Mouse (Mus musculus) mature B cell (primary cell): ENCODE data around the gene Ankrd12.
"Not testable (repeated sequence)": the region's sequence is repeated elsewhere in the genome, so short reads cannot be mapped to it uniquely, and the experiment has no call there.

Experiments used
- in situ Hi-C: fragments of 300-500 bp; cut with MboI; formaldehyde crosslinking; loops from 2 replicates; pipeline ENCODE4 v1.14.3; 2019

The Ankrd12 gene

DNA sequence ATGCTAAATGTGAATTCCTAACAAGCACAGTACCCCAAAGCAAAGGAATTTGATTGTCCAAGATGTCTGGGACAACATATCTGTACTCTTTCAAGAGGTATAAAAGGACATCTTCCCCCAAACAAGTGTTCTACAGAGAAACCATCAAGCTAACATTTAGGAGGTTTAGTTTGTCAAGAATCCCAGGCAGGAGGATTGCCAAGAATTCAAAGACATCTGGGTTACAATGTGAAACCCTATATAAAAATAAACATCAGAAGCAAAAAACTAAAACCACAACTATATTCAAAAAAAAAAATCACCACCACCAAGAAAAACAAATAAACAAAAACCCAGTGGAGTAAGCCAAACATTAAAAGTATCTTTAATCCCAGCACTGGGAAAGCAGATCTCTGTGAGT, 13.4 kb upstream of the Ankrd12 start:
- in situ Hi-C loops, result no loop called here

DNA sequence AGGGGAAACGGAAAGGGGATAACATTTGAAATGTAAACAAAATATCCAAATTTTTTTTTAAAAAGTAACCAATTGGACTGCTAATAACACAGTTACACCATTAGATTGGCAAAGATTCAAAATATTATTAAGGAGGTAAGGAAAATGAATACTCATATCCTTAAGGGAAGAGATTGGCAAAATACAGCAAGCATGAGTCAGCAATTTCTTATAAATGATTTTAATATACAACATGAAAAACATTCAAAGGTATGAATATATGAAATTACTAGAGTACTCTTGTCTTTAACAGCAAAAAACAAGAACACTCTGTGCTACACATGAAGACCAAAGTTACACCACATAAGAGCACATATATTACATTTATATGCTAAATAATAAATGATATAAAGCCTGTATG, 8.1 kb upstream of the Ankrd12 start:
- in situ Hi-C loops, result no loop called here

DNA sequence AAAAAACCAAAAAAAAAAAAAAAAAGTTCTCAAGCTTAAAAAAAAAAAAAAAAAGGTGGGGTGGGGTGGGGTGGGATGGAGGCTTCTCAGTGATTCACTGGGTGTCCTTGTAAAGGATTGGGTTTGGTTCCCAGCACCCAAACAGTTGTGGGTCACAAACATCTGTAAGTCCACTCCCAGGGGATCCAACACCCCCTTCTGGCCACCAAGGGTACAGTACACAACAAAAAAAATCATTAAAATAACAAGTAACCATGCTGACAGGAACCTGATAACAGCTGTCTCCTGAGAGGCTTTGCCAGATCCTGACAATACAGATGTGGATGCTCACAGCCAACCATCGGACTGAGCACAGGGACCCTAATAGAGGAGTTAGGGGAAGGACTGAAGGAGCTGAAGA, 7.6 kb upstream of the Ankrd12 start:
- in situ Hi-C loops, result no loop called here

DNA sequence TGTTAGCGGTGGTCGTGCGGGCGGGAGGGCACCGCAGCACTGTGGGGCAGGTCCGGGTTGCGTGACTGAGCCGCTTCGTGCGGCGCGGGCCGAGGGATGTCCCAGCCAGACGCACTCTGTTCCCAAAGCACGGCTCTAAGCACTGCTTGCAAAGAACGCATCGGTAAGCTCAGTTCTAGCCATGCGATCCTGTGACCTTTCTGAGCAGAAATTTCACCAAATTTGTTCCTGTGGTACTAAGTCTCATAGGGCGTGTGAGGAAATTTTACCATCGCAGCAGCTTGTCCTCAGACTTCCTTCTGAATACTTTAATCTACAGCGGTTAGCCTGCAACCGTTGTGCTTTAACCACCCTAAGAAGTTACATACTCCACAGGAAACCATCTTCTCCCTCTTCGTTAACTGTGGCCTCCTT, 555 bp upstream of the Ankrd12 start:
- in situ Hi-C loops, result no loop called here

DNA sequence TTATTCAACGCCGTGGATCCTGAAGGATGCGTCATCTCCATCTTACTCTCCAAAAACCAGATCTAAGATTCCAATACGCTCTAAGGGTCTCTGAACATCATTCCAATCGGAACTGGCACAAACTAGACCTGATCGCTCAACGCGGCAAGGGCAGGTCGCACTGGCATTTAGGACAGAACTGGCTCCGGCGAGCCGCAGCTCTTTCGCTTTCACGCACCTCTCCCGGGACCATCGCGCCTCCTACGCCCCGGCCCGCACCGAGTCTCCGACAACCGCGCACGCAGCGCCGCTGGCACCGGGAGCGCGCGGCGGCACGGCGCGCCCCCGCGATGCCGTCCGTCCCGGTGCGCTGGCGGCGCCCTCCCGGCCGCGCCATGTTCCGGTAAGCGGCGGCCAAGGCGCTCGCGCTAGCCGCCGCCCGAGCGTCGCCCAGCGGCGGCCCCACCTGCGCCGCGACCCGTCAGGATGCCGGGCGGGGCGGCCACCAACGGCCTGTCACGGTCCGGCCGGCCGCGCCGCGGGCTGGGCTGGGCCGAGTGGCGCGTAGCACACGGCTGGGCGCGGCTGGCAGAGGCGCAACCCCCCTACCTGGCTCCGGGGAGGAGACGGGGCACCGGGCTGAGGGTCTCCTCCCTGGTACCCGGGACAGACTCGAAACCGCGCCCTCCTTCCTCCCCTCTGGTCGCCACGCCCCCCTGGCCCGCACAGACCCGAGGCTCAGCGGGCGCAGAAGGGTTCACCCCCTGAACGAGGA, 538 bp downstream of the Ankrd12 start:
- in situ Hi-C loops, result no loop called here

DNA sequence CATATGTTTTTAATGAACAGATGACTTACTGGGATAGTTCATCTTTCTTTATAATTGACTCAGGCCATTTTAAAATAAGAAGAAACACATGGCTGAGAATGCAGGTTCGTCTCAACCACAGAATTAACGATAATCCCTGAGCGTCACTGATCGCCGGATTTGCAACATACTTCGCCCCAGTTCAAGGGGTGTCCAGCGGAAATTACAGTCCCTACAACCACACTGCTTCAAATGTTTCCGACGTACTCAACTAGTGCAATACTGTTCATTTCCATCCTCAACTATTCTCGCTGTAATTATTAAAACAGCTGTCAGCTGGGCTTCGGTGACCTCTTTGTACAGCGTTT, 1.1 kb downstream of the Ankrd12 start:
- in situ Hi-C loops, result no loop called here

DNA sequence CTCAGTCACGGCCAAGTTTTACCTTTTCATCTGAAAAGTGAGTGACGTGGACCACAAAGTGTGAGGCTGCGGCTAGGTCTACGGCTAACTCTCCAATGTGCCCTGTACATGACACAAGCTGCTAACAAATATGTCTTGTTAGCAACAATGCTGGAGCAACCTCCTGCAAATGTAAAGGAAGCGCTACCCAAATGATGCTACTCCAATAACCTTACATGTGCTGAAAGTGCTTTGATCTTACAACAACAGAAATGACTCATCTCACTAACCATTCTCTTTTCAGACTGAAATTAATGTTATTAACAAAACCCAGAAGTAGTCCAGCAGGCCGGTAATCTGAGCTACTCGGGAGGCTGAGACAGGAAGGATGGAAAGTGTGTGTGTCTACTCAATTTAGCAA, 2.9 kb downstream of the Ankrd12 start:
- in situ Hi-C loops, result no loop called here

DNA sequence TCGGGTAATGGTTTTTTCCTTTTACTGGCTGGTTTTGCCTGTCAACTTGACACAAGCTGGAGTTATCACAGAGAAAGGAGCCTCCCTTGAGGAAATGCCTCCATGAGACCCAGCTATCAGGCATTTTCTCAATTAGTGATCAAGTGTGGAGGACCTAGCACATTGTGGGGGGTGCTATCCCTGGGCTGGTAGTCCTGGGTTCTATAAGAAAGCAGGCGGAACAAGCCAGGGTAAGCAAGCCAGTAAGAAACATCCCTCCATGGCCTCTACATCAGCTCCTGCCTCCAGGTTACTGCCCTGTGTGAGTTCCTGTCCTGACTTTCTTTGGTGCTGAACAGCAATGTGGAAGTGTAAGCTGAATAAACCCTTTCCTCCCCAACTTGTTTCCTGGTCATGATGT, 7.9 kb downstream of the Ankrd12 start:
- in situ Hi-C loops, result not testable (repeated sequence)

DNA sequence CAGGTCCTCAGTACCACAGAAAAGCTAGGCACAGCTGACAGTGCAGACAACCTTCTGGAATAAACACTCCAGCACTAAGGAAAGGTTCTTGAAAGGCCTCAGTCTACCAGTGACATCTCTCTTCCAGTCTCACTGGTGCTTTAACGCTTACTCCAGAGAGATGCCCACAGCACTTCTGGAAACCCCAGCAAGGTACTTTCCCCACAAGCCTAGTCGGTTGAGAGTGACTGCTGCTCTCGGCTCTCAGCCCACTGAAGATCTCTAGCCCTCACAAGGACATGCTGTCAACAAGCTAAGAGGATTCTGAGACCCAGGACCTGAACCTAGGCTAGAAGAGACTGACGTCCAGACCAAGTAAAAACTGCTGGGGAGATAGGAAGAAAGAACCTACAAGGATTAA, 11.8 kb downstream of the Ankrd12 start:
- in situ Hi-C loops, result no loop called here

DNA sequence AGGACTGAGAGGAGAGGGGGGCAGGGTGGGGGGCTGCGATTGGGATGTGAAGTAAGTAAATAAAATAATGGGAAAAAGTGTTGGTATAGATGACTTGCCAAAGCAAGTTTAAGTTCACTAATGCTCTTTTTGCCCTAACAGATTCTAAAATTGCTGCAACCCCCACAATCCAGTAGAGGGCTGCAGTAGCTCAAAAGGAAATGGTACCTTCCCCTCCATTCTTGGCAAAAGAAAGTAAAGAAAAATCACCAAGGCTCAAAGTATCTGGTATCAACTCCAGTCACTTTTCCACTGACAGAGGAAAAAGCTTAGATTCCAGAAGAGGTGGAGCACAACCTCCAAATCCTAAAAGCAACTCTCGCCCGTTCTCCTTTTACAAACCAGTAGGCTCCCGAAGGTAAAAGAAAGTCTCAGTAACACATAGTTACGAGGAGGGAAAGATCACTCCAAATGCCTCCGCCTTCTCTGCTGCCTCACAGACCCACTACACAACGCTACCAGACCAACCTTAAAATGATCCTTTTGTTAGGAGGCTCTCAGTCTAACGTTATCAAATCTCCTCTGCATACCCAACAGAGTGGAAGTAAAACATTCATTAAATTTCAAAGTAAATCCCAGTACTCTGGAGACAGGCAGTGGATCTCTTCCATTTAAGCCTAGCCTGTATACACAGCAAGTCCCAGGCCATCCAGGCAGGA, 15.5 kb downstream of the Ankrd12 start:
- in situ Hi-C loops, result no loop called here

DNA sequence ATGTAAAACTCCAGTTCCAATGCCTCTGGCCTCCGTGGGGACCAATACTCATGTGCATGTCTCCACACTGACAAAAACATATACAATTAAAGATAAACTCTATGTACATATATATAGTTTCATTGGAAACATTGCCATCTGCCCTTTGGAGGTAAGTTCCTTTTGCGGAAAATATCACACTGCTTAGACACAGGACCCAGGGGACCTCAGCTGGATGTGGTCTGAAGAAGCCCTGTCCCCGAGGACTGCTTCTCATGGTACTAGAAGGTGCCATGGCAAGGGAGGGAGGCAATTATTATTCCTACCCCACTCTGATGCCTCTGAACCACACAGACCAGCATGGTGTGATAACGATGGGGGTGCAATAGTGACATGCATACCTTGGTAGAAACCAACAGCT, 18.7 kb downstream of the Ankrd12 start:
- in situ Hi-C loops, result no loop called here

DNA sequence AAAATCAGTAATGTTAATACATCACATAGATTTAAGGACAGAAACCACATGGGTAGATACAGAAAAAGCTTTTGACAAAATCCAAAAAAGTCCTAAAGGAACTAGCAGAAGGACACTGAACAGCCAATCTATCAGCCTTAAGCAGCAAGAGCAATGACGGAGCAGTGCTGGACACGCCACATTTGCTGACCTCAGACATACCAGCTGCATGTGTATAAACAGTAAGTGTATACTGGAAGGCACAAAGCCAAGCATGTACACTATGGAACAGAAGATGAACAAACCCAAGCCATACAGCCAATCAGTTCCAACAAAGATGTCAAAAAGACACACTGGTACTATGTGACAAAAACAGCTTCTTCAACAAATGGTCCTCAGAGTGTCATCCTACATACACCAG, 19.7 kb downstream of the Ankrd12 start:
- in situ Hi-C loops, result no loop called here

DNA sequence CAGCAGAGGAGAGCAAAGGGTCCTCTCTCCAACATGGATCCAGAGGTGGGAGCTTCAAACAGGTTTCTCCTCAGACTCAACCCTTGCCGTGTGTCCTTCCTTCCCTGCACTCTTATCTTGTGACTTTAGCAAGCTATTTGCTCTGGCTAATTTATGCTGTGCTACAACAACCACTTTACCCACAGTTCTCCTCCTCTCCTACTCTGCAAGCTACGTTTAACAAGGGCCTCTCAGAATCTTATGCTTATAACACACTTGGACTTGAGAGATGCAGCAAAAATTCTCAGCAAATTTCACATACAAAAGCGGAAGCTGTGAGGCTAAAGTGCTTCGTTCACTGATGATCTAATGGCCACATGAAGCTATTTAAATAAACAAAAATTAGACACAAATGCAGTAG, 23.5 kb downstream of the Ankrd12 start:
- in situ Hi-C loops, result no loop called here

DNA sequence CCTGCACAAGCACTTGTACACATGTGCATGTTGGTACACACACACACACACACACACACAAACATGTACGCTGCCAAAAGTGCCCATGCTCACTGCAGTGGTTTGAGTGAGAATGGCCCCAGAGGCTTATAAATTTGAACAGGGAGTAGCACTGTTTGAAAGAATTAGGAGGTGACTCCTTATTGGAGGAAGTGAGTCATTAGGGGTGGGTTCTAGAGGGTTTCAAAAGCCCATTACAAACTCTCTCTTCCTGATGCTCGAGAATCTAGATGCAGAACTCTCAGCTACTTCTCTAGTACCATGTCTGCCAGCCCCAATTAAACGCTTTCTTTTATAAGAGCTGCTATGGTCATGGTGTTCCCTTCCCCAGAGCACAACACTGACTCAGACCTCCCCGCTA, 28.1 kb downstream of the Ankrd12 start:
- in situ Hi-C loops, result no loop called here

DNA sequence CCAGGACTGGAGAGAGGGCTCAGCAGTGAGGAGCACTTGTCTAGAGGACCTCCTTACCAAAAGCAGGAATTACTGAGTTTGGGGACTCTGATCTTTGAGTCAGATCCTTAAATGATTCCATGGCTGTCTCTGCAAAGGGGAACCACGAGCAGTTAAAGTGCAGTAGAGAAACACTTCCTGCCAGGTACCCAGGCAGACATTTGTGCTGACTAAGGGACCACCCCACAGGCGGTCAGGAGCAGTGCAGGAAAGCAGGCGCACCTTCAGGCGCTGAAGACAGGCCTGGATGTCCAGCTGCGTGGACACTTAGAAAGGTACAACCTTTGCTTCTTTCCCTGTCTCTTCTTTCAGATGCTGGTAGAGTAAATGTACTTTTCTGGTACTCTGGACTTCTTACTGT, 28.7 kb downstream of the Ankrd12 start:
- in situ Hi-C loops, result no loop called here

DNA sequence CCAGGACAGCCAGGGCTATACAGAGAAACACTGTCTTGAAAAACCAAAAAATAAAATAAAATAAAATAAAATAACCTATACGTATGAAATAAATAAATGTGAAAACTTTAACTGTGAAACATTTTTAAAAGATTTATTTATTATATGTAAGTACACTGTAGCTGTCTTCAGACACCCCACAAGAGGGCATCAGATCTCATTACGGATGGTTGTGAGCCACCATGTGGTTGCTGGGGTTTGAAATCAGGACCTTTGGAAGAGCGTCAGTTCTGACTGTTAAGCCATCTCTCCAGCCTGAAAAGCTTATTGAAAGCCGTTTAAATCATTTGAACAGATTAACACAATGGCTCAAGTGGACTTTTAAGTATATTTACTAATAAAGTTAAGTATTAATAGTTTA, 33.2 kb downstream of the Ankrd12 start:
- in situ Hi-C loops, result not testable (repeated sequence)

DNA sequence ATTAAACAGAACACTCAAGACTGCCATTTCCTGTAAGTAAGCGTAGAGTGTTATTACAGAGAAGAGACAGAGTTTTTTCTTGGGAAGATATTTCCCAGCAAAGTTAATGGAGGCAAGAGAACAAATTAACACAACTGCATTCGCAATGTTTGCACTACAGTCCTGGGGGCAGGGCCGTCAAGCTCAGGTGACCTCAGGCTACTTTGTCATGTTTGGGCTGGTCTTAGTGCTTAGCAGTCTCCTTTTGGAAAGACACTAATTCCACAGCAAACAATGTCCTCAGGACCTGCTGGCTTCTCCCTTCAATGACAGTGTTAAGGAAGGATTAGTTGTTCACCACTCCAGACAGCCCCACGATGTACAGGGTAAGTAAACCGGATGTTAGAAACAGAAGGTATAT, 35.9 kb downstream of the Ankrd12 start:
- in situ Hi-C loops, result no loop called here

DNA sequence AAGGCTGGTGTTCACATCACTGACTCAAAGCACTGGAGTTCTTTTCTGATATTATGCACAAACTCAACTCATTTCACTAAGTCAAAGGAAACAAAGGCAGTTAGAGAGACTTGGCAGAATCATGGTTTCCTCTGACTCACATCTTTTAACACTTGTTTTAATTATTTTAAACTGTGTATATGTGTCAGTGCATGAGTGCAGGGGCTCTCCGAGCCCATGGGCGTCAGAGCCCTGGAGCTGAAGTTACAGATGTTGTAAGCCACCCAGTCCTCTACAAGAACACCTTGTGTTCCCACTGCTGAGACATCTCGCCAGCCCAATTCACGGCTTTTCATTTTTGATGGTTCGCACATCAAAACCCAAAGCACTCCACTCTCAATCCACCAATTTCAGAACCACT, 43.6 kb downstream of the Ankrd12 start:
- in situ Hi-C loops, result no loop called here

DNA sequence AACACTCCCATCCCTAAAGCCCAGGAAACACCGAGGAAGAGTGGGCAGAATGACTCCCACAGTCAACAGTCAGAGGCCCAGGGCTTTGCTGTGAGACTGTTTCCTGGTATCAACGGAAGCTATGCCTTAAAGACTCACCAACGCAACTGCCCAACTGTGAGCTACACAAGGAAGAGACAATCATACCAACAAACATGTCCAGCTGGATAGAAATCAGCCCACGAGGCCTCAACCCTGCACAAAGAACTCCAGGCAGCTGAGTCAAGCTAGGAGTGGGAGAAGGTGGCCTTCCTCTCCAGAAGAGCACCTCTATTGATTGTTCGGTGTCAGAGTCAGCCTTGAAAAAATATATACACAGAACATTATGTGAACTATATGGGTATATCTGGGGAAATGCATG, 44.9 kb downstream of the Ankrd12 start:
- in situ Hi-C loops, result no loop called here

DNA sequence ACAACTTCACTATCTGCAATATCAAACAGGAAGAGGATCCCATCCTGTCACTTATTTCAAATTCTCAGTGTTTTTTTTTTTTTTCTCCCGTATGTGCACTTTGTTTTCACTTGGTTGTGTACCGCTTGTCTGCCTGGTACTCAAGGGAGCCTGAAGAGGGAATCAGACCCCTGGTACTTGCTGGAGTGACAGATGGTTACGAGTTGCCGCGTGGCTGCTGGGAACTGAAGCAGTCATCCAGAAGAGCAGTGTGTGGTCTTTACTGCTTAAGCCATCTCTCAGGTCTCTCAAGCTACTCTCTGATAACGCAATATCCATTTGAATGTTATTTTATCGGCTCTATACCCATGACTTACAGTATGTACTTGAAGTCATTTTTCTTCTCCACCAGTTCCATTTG, 52.7 kb downstream of the Ankrd12 start:
- in situ Hi-C loops, result no loop called here

DNA sequence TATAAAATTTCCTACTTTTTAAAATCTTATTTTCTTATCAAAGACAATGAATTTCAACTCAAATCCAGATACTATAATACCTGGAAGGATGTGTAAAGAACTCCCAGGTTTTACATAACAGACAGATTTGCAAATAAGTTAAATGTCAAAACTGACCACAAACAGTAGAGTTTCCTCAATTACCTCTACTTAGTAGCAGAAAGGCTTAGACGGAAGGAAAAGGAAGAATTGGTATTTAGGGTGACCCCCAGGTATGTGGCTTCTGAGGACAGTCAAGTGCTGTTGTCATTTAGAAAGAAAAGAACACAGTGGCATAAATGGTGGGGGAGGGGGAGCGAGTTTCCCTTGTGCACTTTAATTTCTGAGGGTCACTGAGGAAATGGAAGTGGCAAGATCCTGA, 65.1 kb downstream of the Ankrd12 start:
- in situ Hi-C loops, result no loop called here

DNA sequence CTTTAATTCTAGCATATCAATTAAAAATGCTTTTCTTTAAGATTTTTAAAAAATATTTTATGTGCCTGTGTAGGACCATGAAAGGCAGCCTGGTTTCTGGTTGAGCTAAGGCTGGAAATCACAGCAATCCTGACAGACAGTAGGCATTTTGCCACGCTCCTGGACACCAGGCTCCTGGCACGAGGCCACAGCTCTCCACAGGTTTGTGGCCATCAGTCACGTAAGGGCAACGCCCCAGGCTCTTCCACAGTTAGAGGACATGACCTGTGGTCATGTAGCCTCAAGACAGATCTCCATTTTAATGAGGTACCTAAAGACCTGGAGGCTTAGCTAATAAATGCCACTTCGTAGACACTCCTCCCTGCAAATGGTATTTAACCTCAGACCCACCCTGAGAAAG, 69.0 kb downstream of the Ankrd12 start:
- in situ Hi-C loops, result no loop called here

DNA sequence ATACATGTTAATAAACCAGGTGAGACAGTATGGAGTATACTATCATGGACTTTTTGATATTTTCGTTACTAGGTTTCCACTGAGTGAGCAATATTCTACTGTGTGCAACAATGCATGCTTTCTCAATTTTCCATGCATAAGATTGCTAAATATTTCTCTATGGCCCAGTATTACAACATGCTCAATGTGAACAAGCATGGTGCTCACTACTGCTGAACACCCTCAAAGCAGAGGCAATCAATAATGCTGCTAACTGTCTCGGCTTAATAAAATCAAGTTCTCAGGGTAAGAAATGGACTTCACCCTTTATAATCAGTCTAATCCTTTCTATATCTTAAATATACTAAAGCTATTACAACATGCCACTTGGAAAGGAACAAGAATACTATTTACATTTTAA, 69.4 kb downstream of the Ankrd12 start:
- in situ Hi-C loops, result no loop called here
